ENCODE assay signal across 8 mouse cellular contexts in the genomic region with DNA sequence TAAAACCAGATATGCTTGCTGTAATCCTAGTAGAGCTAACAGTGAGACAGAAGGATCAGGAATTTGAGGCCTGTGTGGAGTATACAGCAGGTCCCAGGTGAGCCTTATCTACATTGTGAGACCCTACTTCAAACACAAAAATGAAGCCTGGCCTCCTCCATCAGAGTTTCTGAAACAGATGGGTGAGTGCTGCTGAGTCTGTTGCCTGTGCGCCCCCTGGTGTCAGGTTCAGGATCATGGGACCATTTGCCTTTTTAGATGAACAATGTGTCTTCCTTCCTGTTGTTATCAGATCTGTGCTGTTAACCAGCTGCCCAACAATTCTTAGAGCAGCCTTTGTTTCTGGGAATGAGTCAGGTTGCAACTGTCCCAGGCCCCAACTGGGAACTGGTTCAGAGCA. TPM values are rescaled to one million over a fixed set of nuclear protein-coding genes. Genes with fewer than 3 reads are reported as not detected.
A peak's percentile ranks its signal among the peaks of the same experiment; 100 is the strongest.
DNase-seq lines count a peak whose midpoint lies in the region; ATAC-seq and TF ChIP-seq lines count a peak whose summit lies in the region.

No protein-coding gene starts in this region.

- H3K27ac ChIP-seq in liver, embryonic 14.5 days = no peak overlapping the region
- H3K27ac ChIP-seq in neural tube, embryonic 14.5 days (ENCODE audit: low read depth, low read length) = no peak overlapping the region

- no peaks in the 10 kb centered on the region for H3K36me3 ChIP-seq in liver, embryonic 14.5 days (replicated peaks; ENCODE audit: control insufficient read depth, insufficient read depth, low read depth)
- peaks cover 62% of the 10 kb centered on the region for H3K36me3 ChIP-seq in neural tube, embryonic 14.5 days (ENCODE audit: control insufficient read depth, insufficient read depth, low read length)

- no peak overlapping the region for H3K4me3 ChIP-seq in liver, embryonic 14.5 days (ENCODE audit: insufficient read depth in 1 of 2, low read depth in 2 of 2, low read length in 2 of 2)
- no peak overlapping the region for H3K4me3 ChIP-seq in neural tube, embryonic 14.5 days (ENCODE audit: low read depth, low read length)

- WGBS in liver, embryonic 14.5 days (ENCODE audit: insufficient replicate concordance) = 7% methylated on average over 1 of the region's 1 CpGs
- 4% methylated on average over 1 of the region's 1 CpGs for WGBS in neural tube, embryonic 14.5 days

- H3K9ac ChIP-seq in liver, embryonic 14.5 days (replicated peaks) = no peak overlapping the region
- H3K9ac ChIP-seq in neural tube, embryonic 14.5 days (replicated peaks; ENCODE audit: low read depth, low read length) = no peak overlapping the region

- H3K4me1 ChIP-seq in liver, embryonic 14.5 days (replicated peaks; ENCODE audit: control insufficient read depth in 2 of 2, insufficient read depth in 2 of 2, low read length in 1 of 2) = no peaks in the 10 kb centered on the region
- H3K4me1 ChIP-seq in neural tube, embryonic 14.5 days (ENCODE audit: control insufficient read depth, insufficient read depth, low read length) = no peaks in the 10 kb centered on the region

- TF ChIP-seq EP300 in liver, embryonic 14.5 days (IDR thresholded peaks at IDR 0.05; ENCODE audit: low read depth) = no peak

- DNase-seq in CD4-positive, CD25-positive, alpha-beta regulatory T cell, adult 2 months (ENCODE audit: low read depth, low spot score) = peak; percentile 85
- peak; percentile 81 for DNase-seq in adipocyte (ENCODE audit: low spot score)
- DNase-seq in cerebellum, postnatal 4 days (ENCODE audit: low spot score in 2 of 2) = peak; percentile 67 to 84
- DNase-seq in gastrocnemius, postnatal 10 days = peak; percentile 77
- peak; percentile 91 for DNase-seq in kidney, postnatal 10 days
- peak; percentile 24 to 44 (median 24) for DNase-seq in liver, embryonic 14.5 days (ENCODE audit: low read depth in 3 of 3, low spot score in 3 of 3)
- peak; percentile 89 for DNase-seq in thymus, postnatal 25 days

- TF ChIP-seq CTCF in liver, embryonic 14.5 days (IDR thresholded peaks at IDR 0.05; ENCODE audit: low read depth) = peak; percentile 84

- H3K4me2 ChIP-seq in liver, embryonic 14.5 days (ENCODE audit: low read depth) = no peak overlapping the region
- H3K4me2 ChIP-seq in neural tube, embryonic 14.5 days (ENCODE audit: low read depth, low read length) = no peak overlapping the region

- H3K9me3 ChIP-seq in liver, embryonic 14.5 days (ENCODE audit: control insufficient read depth, low read length) = no peaks in the 10 kb centered on the region
- H3K9me3 ChIP-seq in neural tube, embryonic 14.5 days (ENCODE audit: control insufficient read depth, low read length) = no peaks in the 10 kb centered on the region

- no peak for ATAC-seq in liver, embryonic 14.5 days (ENCODE audit: insufficient read depth)
- ATAC-seq in neural tube, embryonic 14.5 days (ENCODE audit: low read depth) = peak; percentile 56; the same call in 1 of the 2 replicates

- no peaks in the 10 kb centered on the region for H3K27me3 ChIP-seq in liver, embryonic 14.5 days (ENCODE audit: control insufficient read depth, insufficient read depth, low read length)
- H3K27me3 ChIP-seq in neural tube, embryonic 14.5 days (ENCODE audit: control insufficient read depth, insufficient read depth, low read length) = no peaks in the 10 kb centered on the region

RNA-seq across cellular contexts. Expression of gene Smarcc1, which starts 45.7 kb away (rescaled TPM):
- 10 to 100 TPM; 34.5 to 41.9 TPM for total RNA-seq in gastrocnemius, postnatal 10 days (2021)
- polyA plus RNA-seq in liver, embryonic 14.5 days (2012; rRNA removed) = 9.8 and 13.5 TPM in 2 replicates
- polyA plus RNA-seq in liver, embryonic 14.5 days (2014; fragmentation: Nextera tagmentation; extraction: Ambion mirVana) = 31.4 and 35.5 TPM in 2 replicates
- polyA plus RNA-seq in neural tube, embryonic 14.5 days (2014; fragmentation: Nextera tagmentation; extraction: Ambion mirVana) = 89.0 and 90.4 TPM in 2 replicates

RNA-seq across cellular contexts. Expression of gene Dhx30, which starts 45.8 kb away (rescaled TPM):
- 10 to 100 TPM; 43.3 to 45.5 TPM for total RNA-seq in gastrocnemius, postnatal 10 days (2021)
- polyA plus RNA-seq in liver, embryonic 14.5 days (2012; rRNA removed) = 21.3 and 24.9 TPM in 2 replicates
- 27.4 and 37.1 TPM in 2 replicates for polyA plus RNA-seq in liver, embryonic 14.5 days (2014; fragmentation: Nextera tagmentation; extraction: Ambion mirVana)
- 178 and 207 TPM in 2 replicates for polyA plus RNA-seq in neural tube, embryonic 14.5 days (2014; fragmentation: Nextera tagmentation; extraction: Ambion mirVana)

Comparison
In these comparisons a context has a peak if more than half of its experiments do, and no peak if none do; other contexts are left out.
1. DNase-seq: peak in every context shown above with its lines; median percentile 91 in kidney, postnatal 10 days; 89 in thymus, postnatal 25 days; 85 in CD4-positive, CD25-positive, alpha-beta regulatory T cell, adult 2 months; 81 in adipocyte; 77 in gastrocnemius, postnatal 10 days; 76 in cerebellum, postnatal 4 days; 24 in liver, embryonic 14.5 days.